Mouse (Mus musculus) lung, postnatal 36 days (tissue): ENCODE results near the gene Slc38a1.

Experiments
- DNase-seq: peaks from one replicate; pipeline ENCODE4 v3.0.0; 2022; ENCODE audit warnings: mixed read lengths

Gene Slc38a1

DNA sequence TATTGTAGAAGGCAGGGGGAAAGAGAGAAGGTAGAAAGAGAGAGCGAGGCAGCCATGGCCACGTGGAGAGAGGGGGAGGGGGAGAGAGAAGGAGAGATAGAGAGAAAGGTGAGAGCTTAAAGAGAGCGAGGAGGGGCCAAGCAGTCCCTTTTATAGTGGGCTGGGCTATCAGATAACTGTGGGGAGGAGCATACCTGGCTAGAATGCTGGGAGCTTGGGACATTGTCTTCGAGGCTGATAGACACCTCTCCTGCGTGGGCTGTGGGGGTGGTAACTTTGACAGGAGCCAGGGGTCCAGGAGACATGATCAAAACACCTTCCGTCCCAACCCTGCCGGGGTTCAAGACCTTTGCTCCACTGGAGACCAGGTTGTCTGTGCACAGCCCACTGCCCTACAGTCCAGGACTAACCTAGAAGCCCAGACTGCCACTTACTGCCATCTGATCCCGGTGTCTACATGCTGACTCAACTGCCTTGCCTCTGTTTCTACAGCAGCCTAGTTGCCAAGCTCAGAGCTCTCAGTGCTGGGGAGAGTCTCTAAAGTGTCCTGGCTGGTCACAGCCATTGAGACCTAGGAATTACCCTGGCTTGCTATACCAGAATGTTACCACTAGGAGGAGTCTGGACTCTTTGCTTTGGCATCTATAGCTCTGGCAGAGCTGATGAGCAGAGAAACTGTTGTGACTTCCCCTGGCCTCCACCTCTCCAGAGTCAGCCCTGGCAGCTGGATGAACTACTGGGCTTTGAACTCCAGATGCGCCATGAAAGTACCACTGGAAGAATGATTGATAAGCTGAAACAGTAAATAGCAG lies 90.9 kb downstream of the Slc38a1 start:
- DNase-seq, result peak; percentile 90

DNA sequence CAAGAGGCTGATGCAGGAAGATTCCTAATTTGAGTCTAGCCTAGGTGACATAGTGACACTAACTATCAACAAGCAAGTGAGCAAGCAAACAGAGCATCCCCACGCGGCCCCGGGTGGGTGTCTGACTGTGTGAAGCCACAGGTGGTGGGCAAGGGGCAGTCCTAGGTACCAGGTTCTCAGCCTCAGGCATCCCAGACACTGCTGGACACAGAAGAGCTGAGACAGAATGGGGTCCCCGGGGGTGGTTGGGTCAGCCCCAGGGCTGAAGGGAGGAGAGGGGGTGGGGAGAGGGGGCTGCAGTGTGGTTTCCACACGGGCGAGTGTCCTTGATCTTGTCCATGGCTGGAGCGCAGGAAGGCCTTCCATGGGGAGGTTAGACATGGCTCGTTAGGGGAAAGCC lies 91.6 kb downstream of the Slc38a1 start:
- DNase-seq, result no peak

DNA sequence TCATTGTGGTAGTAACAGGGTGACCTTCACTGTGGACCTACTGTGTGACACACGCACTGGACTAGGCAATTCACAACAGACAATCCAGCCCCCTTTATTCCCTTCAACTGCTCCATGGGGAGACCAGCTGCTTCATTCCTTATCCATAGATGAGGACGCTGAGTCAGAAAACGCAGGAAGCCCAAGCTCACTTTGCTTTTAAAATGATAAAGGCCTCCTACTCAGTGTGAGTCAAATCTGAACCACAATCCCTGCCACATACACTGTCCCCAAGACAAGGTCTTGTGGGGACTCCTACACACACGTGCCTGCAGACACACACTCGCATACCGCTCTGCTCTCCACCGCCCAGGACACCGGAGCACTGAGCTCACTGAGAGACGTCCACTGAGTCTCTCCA lies 94.3 kb downstream of the Slc38a1 start:
- DNase-seq, result no peak

DNA sequence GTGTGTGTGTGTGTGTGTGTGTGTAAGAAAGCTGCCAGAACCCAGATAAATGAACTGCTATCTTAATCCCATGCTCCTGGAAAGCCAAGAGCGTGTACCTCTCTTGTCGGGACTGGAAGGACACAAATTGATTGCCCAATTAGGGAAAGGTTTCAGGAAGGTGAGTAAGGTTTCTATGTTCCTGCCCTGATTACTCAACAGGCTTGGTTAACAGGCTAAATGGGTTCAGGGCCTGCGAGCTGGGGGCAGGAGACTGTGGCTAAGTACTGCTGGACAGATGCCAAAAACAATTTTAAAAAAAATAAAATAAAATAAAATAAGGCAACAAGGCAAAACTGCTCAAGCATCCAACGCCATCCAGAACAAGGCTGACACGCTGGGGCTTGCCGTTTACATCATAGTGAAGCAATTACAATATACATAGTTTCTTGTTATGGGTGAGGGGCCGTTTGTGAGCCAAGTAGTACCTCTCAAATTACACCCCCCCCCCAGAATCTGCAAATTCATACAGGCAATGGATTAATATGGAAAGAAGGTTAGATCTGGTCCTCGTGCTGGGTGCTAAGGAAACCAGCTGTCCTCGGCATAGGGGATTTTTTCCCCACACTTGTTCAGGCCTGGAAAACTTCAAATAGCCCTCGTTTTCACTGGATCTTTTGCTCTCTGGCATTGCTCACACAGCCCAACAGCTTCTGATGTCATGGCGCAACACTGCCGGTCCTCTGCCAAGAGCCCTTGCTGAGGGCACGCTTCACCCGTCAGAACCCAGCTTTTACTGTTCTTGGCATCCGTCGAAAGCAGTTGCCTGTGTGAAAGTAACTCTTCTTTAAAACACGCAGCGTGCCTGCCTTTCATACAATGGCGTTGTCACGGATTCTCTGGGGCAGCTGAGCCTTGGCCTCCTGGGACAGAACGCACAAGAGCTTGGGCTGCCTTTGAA lies 95.2 kb downstream of the Slc38a1 start:
- DNase-seq, result peak; percentile 77

DNA sequence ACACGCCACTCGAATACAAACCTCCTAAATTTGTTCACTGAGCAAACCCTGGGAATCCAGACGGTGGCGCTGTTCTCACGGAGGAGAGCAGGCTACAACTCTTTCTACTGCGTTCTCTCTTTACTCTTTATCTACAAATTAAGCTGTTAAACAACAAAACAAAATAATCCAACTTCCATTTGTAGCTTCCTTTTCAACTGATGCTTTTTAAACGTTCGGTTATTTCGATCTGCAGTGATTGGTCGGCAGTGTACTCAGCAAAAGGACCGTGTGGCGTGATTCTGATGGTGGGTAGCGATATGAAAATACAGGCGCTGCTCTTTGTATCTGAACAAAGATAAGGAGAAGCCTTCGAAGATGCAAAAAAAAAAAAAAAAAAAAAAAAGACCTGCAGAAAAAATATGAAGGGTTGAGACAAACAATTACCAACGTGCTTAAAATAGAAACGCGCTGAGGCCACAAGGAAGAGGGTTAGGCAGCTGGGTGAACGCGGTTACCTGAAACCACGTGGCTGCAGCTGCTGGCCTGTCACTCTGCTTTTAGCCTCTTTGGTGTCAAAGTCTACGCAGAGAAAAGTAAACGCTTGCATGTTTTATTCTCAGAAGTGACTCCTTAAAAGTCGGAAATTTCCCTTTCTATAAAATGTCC lies 99.4 kb downstream of the Slc38a1 start:
- DNase-seq, result peak; percentile 66

DNA sequence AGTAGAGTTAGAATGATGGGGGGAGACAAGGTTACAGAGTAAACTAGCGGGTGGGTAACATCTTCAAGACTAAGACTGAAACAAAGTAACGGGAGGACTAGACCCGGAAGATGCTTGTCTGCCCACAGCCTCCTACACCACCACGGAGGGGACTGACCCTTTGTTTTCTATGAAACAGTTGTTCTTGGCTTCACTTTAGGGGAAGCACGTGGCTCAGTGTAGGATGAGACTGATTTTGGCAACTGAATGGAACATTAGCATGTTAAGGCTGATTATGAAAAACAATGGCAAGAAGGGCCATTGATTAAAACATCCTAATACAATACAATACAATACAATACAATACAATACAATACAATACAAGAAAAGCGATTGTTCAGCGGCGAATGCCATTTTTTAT lies 100.6 kb downstream of the Slc38a1 start:
- no peak for DNase-seq

DNA sequence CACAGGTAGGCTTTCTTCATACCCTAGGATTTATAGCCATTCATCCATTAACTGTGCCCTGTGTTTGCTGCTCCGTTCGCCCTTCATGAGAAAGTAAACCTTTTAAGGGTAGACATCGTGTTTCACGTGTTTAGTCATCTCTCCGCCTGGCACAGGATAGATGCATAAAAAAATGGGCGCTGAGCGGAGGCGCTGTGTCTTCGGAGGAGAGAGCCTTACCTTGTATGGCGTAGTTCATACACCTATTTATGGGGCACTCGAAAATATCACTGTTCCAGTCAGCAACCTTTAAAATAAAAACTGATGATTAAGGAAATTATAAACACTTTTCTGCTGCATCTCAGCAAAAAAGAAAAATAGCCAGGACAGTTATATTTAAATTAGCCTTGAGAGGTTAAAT lies 105.4 kb downstream of the Slc38a1 start:
- DNase-seq, result no peak

DNA sequence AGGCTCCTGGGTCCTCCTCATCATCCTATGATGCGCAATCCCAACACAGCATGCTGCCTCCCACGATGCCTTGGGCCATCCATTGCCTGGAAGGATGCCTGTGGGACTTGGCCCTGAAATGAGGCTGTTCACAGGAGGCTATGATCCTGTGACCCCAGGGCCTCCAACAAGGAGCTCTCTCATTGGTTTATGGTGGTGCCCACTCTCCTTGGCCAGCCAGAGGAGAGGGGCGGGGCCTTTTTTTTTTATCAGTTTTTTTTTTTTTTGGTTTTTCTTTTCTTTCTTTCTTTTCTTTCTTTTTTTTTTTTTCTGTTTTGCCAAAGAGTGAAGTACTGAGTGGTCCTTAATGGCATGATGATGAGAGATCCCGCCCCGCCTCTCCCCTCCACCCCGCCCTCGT lies 106.3 kb downstream of the Slc38a1 start:
- no peak for DNase-seq

DNA sequence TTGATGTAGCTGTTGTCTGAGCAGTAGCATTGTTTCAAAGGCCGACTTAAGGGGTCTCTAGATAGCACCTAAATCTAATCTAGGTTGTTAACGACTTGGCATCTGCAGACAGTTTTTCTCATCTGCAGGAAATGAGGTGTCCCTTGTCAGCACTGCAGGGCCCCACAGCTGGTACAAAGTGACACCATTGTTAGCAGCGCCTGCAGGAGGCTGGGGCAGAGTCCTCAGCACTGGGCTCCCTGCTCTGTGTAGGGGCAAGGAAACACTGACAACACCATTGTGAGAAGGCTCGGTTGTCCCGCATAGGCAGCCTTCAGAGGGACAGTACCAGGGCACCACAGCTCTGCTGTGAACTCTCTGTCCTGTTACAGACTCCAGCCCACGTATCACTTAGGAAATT lies 115.0 kb downstream of the Slc38a1 start:
- no peak for DNase-seq

DNA sequence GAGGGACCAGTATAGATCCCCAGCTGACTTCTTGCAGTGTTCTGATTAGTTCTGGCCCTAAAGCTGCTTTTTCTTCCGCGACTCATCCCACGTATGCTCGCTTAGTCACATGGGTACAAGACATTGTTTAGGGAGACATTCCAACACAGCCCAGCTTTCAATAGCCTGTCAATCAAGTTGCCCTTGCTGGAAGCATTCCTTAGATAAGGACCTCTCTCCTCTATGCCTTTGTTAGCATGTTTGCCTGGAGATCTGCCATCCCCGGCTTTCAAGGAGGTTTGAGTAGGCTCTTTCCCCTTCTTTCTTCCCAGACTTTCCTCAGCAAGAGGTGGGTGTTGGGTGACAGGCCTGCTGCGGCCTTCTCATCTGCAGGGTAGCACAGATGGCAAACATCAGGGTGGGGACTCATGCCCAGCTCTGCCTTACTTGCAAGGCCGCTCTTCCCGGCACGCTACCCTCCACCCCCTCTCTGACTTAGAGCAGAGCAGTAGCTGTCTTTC lies 118.4 kb downstream of the Slc38a1 start:
- peak; percentile 88 for DNase-seq
